Mouse (Mus musculus) embryo, embryonic 11.5 days (tissue): Measurements from ENCODE around the gene Gm10770.
"Not testable (repeated sequence)": the region's sequence is repeated elsewhere in the genome, so short reads cannot be mapped to it uniquely, and the experiment has no call there.

Experiments
- DNase-seq: peaks from one replicate; pipeline ENCODE4 v3.0.0-alpha.2; 2012; ENCODE audit warnings: low read depth, low spot score

Gene Gm10770

DNA sequence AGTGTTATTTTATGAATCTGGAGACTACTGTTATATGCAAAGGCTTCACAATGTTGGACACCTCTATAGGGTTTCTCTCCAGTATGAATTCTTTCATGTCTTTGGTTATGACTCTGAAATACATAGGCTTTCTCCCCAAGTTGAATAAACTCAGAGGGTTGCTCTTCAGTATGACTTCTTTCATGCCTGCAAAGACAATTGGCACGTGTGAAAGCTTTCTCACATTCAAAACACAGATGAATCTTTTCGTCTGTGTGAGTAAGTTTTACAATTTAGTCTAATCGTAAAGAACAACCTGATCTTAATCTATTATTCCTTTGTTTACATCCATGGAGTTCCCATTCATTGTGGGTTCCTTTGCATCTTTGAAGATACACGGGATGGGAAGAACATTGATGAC is at the start of gene Gm10770:
Gm10770 (minus strand) TSS at position 101 of the 400 bp plus-strand sequence.
- not testable (repeated sequence) for DNase-seq

DNA sequence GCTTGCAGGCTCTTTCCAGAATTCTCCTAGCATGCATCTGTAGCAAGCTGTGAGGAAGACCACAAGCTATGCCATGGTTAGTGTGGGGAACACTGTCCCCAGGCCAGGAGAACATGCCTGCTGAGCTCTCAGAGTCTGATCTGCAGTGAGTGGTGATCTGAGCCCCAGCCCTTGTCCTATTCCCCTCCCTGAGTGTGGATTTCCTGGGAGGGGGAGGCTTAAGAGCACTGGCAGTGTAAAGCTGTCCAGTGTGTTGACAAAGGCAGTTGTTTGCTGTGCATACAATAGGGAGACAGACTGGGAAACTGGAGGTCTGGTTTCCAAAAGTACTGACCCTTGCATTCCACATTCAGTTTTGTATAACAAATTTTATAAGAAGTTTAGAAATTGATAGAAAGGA is 43.8 kb upstream of the Gm10770 start:
- not testable (repeated sequence) for DNase-seq

GRCm38 (mm10) chr2:150218363-150218725 is 38.9 kb upstream of the Gm10770 start:
- DNase-seq = not testable (repeated sequence)

GRCm38 (mm10) chr2:150217600-150218362 is 38.3 kb upstream of the Gm10770 start, which contains the start of gene Zfp937:
Gene Zfp937 (plus strand): TSS chr2:150218073.
- DNase-seq = peak; percentile 24

- DNase-seq = not testable (repeated sequence)
Observed at GRCm38 (mm10) chr2:150181570-150181999, 2.1 kb upstream of the Gm10770 start, which contains the start of gene Gm14139. Gene Gm14139 (plus strand): TSS chr2:150181755.

DNA sequence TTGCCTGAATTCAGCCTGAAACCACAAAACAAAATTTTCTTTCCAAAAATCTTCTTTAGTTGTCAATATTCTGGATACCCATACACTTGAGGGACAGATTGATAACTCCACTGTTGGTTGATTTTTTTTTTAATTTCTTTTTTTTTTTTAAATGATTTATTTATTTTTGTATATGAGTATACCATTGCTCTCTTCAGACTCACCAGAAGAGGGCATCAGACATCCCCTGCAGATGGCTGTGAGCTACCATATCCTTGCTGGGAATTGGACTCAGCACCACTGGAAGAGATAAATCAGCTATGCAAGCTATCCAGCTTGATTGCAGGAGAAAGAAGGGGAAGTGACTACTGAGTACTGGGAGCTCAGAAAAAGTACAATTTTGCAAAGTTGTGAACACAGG is 1.6 kb upstream of the Gm10770 start:
- not testable (repeated sequence) for DNase-seq

DNA sequence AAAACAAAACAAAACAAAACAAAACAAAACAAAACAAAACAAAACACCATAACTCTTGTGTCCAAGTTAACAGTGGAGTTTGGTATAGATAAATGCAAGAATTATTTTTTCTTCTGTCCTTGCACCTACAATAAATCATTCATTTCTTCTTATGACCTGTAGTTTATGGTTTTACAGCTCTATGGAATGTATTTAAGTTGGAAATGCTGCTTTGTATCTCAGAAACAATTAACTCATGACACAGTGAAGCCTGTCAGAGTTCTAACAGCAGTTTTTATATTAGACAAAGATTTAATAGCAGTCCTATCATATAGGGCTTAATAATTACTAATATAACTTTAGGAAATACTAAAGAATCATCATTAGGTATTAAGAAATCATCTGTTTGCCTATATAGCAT is 5.6 kb downstream of the Gm10770 start:
- no peak for DNase-seq

DNA sequence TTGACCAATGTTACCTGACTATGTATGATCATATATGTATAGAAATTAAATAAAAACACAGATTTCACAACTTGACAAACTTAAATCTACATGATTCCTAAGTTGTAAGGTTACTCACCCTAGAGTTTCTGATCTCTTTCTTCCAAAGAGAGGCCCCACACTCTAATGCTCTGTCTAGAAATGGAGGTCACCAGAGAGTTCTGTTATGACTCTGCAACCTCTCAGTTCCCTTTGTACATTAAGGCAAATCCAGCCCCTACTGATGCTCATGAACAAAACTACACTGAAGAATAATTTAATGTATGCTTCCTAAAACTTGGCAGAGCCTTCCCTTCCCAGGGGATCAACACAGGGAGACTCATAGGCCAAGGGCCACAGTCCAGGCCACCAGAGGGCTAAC is 12.8 kb downstream of the Gm10770 start:
- no peak for DNase-seq

- DNase-seq = peak; percentile 75
Observed at GRCm38 (mm10) chr2:150136435-150136897, 43.0 kb downstream of the Gm10770 start, which contains the start of gene Zfp120. Gene Zfp120 (minus strand): TSS chr2:150136708.

- no peak for DNase-seq
Observed at GRCm38 (mm10) chr2:150132773-150133172, 46.7 kb downstream of the Gm10770 start.

DNA sequence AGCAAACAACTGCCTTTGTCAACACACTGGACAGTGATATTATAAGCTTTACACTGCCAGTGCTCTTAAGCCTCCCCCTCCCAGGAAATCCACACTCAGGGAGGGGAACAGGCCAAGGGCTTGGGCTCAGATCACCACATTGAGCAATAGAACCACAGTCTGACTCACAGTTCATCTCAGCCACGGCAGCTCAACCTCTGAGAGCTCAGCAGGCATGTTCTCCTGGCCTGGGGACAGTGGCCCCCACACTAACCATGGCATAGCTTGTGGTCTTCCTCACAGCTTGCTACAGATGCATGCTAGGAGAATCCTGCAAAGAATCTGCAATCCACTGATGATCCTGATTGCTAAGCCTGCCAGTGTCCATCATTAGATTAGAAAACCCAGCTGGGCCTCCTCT is 47.5 kb downstream of the Gm10770 start:
- not testable (repeated sequence) for DNase-seq
